Mouse (Mus musculus): Measurements from ENCODE around the gene Abhd12. TPM values are rescaled to one million over a fixed set of nuclear protein-coding genes. Genes with fewer than 3 reads are reported as not detected.

Abhd12 gene
- total RNA-seq, 2 experiments from 2014 or later, result 301 to 309 TPM

- DNase-seq, result no peak
Measured at GRCm38 (mm10) chr2:150847436-150847995, 57.0 kb downstream of the Abhd12 start.

- peak; percentile 72 to 75 for DNase-seq
Measured at GRCm38 (mm10) chr2:150844798-150845197, 59.7 kb downstream of the Abhd12 start.

GRCm38 (mm10) chr2:150842049-150842461 is 62.5 kb downstream of the Abhd12 start:
- peak; percentile 66 to 68 for DNase-seq

DNA sequence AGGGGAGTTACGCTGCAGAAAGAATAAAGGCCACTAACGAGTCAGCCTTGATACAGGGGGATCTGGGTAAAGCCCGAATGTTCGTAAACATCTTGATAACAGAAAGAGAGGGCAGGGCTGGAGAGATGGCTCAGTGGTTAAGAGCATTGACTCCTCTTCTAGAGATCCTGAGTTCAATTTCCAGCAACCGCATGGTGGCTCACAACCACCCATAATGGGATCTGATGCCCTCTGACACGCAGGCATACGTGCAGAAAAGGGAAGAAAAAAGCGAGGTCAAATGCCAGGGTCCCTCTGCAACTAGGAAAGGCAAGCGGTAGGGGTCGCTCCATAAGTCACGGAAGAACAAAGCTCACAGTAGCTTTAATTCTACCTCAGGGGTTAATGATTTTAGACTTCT is 63.4 kb downstream of the Abhd12 start:
- no peak for DNase-seq

DNA sequence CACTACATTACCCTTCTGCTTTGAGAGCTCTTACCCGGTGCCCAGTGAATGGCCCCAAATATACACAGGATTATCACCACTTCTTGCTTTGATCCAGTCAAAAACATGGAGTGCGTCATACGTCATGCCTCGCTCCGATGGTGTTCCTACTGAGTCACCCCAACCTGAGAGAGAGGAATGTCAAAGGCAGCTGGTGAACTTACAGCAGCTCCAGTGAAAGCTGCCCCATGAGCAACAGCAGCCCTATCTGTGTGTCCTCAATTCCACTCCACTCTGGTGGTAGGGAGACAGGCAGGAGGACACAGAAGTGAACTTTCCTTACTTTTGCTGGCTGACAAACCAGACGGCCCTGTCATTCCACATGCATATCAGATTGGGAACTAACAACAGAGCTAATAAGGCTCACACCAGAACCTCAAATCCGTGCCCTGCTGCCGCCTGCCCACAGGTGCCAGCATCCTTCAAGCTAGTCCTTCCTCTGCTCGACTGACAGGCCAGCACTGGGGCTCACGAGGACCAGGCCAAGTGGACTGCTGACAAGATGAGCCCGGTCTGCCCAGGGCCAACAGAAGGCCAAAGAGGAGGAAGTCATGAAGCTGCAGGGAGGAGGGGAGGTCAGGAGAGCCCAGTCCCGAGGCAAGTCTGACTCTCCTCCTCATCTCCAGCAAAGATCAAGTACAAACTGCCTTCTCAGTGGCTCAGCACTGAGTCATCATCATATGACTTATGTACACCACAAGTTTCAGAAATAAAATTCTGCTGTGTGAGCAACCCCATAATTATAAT is 64.7 kb downstream of the Abhd12 start:
- no peak for DNase-seq

- no peak for DNase-seq
Measured at GRCm38 (mm10) chr2:150837781-150838180, 66.8 kb downstream of the Abhd12 start.

GRCm38 (mm10) chr2:150836906-150837305 is 67.6 kb downstream of the Abhd12 start:
- no peak for DNase-seq

GRCm38 (mm10) chr2:150835975-150836374 is 68.6 kb downstream of the Abhd12 start:
- no peak for DNase-seq

- no peak for DNase-seq
Measured at GRCm38 (mm10) chr2:150834616-150835015, 69.9 kb downstream of the Abhd12 start.

- DNase-seq, result no peak
Measured at GRCm38 (mm10) chr2:150832029-150832428, 72.5 kb downstream of the Abhd12 start.

- no peak for DNase-seq
Measured at GRCm38 (mm10) chr2:150830911-150831441, 73.6 kb downstream of the Abhd12 start.

GRCm38 (mm10) chr2:150830011-150830410 is 74.5 kb downstream of the Abhd12 start:
- no peak for DNase-seq

- no peak for DNase-seq
Measured at GRCm38 (mm10) chr2:150828654-150829053, 75.9 kb downstream of the Abhd12 start.

GRCm38 (mm10) chr2:150828164-150828563 is 76.4 kb downstream of the Abhd12 start:
- DNase-seq, result no peak

DNA sequence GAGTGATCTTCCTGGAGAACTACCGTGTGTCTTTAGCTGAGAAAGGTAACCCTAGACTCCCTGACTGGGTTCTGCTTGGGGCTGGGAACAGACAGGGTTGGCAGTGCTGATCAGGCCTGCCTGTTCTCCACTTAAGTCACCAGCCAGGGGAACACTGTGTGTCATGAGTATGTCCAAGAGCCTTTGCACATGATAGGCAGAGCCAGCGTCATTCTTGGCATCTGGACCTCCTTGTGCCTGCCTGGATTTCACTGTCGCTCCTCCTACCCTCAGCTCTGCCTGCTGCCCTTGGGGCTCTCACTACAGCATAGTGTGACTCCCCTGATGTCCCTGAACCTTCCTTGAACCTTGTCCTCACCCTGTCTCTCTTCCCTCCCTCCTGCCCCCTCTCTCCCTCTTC is 78.1 kb downstream of the Abhd12 start:
- DNase-seq, result no peak

DNA sequence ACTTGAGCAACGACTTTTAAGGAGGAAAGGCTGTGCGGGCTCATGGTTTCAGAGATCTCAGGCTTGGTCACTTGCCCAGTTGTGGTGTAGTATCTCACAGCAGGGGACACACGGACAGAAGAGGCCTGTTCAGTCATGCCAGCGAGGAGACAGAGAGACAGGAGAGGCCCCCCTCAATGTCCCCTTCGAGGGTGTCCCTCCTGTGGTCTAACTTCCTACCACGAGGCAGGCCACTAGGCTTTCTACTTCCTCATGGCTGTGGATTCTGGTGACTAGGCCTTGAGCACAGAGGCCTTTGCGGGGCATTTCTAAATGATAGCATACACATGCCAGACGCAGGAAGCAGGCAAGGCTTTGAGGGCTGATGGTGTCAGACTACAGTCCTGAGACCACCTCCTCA is 81.6 kb downstream of the Abhd12 start:
- no peak for DNase-seq

DNA sequence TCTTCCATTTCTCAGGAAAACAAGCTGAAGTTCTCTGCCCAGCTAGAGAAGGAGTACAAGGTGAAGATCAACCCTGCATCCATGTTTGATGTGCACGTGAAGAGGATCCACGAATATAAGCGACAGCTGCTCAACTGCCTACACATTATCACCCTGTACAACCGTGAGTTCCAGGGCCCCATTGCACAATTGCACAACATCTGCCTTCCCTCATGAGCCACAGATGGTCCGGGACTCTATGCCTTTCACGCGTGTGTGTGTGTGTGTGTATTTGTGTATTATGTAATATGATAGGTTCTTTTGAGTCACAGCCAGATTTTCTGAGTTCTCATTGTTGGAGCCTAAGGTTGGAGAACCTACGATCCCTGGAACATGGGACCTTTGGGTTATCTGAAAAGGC is 83.8 kb downstream of the Abhd12 start:
- no peak for DNase-seq

- no peak for DNase-seq
Measured at GRCm38 (mm10) chr2:150818742-150819141, 85.8 kb downstream of the Abhd12 start.

GRCm38 (mm10) chr2:150816676-150817402 is 87.7 kb downstream of the Abhd12 start:
- DNase-seq, result no peak

DNA sequence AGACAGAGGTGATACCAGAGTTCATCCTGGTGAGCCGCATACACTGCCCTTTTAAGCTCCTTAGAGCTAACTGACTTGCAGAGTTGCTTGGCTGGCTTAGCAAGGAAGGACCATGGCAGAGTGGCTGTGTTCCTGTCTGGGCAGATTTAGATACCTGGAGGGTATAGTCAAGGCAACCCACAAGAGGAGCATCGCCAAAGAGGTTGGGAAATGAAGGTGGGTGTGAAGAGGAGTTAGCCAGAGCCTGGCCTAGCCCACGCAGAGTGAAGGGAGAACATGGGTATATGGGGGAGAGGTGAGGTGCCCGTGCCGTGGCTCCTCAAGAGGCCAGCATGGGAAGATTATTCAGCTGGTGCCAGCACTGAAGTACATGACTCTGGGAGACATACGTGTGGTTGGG is 91.7 kb downstream of the Abhd12 start:
- DNase-seq, result no peak

- DNase-seq, result no peak
Measured at GRCm38 (mm10) chr2:150810603-150811002, 93.9 kb downstream of the Abhd12 start.

DNA sequence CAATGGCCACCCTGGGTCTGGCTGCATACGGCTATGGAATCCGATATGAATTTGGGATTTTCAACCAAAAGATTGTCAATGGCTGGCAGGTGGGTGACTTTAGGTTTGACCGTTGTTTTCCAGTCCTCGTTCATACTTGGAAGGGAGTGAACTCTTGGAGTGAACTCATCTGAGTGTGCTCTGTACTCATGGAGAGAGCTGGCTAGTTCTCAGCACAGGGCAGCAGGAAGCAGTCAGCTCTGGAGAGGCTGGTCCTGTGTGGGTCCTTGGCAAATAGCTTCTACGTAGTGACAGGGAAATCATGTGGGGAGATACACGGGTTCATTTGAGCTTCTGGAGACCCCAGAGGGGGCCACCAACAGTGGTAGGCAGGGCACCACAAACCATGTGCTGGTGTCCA is 95.7 kb downstream of the Abhd12 start:
- DNase-seq, result no peak

DNA sequence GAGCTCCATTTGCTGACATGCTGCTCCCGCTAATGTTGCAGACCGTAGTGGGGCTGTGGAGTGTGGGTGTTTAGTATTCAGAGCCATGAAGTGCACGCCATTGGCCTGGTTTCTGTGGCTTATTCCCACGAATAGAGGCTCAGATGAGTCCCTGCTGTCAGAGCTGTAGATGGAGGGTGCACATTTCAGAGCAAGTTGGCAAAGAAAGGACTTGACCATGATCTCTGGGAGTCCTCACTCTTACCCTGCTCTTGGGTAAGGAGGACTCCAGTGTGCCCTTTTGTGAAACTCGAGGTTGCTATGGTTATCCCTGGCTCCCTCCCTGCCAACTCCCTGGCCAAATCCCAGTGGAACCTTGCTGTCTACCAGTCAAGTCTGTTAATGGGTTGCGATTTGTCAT is 96.2 kb downstream of the Abhd12 start:
- no peak for DNase-seq

Measured in layer of hippocampus, postnatal 36 days (tissue).